Mouse (Mus musculus): Measurements from ENCODE around the gene Nanos2.

Nanos2 gene

DNA sequence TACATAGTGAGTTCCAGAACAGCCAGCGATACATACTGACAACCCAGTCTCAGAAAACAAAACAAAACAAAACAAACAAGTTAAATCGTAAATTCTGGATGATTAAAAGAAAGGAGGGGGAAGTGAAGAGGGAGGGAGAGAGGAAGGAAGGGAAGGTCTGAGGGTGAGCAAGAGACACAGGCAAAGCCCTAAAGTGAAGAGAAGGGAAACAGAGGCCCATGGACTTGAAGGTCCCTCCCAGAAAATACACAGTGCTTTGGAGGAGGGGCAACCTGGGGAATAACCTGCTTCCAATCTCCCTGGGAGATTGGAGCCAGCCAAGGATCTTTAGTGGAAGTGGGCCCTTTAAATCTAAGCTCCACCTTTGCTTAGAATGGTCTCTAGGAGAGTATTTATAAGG, at the start of gene Nanos2:
Gene Nanos2 (plus strand): TSS at position 301 of the 400 bp plus-strand sequence.
- DNase-seq: no peak

DNA sequence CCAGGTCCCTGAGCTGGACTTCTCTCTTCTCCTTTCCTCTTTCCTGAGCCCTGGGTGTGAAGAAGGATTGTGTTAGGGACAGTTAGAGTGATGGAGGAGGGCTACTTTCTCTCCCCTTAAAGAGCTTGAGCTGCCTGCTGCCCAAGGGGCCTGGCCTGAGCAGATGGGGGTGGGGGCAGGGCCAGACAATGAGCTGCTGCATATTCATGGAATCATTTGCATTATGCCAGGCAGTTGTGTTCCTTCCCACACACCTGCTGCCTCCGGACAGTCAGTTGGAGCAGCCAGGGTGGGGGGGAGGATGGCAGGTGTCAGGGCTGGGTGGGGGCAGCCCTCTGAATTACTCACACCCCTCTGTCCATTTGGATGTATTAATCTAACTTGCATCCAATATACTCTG, 44.8 kb upstream of the Nanos2 start:
- DNase-seq: peak; percentile 73

DNA sequence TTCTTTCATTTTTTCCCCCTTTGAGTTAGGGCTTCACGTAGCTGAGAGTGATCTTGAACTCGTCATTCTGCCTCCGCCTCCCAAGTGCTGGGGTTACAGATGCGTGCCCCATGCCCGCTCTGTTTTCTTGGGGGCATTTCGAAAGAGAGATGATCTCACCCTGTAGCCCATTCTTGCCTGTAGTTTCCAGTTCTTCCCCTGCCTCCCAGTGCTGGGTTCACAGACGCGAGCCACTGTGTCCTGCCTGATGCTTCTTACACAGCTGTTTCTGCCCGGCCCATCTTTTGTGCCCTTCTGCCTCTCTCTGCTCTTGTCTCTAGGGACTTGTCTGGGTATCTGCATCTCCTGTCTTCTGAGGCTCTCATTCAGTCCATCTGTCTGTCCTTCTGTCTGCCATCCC, 44.4 kb upstream of the Nanos2 start:
- DNase-seq: no peak

DNA sequence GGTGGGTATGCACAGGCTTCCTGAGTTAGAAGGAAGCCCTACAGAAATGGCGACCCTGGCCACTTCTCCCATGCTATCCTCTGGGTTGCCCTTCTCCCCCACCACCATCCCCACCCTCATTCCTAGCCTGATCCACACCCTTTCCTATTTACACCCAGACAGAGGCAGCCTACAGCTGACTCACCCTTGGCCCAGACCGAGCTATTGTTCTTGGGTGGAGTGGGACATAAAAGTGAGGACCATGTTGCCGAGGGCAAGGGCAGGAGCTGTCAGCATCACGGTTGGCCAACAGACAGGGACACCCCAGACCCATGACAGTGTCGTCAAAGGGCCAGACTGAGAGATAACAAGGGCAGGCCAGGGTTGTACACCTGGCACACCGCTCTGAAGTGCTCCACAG, 39.0 kb upstream of the Nanos2 start:
- DNase-seq: no peak

DNA sequence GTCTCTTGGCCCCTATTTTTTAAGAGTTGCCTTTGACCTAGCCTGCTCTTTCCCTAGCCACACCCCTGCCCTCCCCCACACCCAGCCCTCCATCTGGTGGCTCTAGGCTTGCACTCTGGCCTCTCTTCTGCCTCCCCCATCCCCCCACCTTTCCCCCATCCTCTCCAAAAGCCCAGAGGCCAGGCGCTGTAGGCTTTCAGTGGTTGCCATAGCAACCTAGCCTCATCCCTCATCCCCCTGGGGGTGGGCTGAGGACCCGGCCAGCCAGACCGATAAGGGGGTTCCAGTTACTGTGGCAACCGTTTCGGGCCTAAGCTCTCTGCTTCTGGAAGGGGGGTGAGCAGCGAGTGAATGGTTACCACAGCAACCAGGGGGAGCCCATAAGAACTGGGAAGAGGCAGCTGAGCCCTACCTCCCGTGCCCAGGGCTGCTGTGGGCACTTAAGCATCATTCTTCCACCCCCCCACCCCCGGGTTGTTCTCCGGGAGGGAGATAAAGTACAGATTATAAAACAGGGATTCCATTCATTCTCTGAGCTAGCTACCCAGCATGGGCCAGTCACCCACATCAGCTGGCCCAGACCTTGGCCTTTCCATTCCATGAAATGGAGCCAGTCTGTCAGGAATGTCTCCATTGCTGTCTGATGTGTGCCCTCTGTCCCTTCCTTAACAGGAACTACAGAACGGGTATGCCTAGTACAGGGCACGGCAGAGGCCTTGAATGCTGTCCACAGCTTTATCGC, 37.2 kb upstream of the Nanos2 start:
- peak; percentile 89 for DNase-seq

DNA sequence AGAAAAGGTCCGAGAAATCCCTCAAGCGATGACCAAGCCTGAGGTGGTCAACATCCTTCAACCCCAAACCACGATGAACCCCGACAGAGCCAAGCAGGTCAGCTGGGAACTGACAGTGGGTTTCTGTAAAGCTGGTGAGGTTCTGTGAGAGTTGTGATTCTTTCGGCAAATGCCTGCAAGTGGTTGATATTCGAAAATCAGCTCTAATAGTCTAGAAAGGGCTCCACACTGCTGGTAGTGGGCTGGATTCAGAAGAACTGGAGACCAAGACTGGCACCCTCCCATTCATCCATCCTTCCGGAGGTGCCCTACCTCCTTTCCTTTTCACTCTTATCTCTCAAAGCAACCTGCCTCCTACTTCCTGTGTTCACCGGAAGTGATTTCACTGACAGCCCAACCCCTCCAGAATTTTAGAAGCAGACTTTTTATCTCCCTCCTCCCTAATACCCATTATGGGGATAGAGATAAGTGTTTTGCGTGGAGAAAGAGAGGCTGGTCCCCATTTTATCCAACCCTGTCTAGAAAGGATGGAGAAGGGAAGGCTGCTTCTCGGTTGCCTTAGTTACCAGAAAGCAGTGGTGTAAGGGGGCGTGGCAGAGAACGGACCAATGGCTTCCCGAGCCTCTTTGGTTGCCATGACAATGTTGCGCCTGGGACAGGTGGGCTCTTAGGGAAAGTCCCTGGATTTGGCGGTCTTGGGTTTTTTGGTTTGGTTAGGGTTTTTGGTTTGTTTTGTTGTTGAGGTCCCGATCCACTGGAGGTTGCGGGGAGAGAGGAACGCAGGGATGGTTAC, 36.5 kb upstream of the Nanos2 start:
- peak; percentile 57 for DNase-seq

DNA sequence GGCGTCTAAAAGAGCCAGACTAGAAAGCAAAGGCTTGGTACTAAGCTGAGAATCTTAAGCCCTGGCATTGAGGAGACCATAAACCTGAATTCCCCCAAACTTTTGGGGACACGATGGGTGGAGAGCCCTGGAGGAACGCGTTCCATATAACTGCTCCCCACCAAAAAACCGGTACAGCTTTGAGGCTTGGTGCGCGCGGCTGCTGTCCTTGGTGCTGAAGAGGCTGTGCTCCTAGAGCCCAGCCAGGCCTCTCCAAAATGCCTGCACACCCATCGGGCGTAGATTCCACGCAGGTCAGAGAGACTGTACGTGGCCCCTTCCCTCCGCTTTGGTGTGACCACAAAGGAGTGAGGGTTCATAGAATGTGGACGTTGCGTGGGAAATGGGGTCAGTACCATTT, 35.8 kb upstream of the Nanos2 start:
- DNase-seq: peak; percentile 62

DNA sequence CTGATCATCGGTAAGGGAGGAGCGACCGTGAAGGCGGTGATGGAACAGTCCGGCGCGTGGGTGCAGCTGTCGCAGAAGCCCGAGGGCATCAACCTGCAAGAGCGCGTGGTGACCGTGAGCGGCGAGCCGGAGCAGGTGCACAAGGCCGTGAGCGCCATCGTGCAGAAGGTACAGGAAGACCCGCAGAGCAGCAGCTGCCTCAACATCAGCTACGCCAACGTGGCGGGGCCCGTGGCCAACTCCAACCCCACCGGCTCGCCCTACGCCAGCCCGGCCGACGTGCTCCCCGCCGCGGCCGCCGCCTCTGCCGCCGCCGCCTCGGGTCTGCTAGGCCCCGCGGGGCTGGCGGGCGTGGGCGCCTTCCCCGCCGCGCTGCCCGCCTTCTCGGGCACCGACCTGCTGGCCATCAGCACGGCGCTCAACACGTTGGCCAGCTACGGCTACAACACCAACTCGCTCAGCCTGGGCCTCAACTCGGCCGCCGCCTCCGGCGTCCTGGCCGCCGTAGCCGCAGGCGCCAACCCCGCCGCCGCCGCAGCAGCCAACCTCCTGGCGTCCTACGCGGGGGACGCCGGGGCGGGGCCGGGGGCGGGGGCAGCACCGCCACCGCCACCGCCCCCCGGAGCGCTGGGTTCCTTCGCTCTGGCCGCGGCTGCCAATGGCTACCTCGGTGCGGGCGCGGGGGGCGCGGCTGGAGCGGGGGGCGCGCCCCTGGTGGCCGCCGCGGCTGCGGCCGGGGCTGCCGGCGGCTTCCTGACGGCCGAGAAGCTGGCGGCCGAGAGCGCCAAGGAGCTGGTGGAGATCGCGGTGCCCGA, 29.4 kb upstream of the Nanos2 start:
- DNase-seq: peak; percentile 82

DNA sequence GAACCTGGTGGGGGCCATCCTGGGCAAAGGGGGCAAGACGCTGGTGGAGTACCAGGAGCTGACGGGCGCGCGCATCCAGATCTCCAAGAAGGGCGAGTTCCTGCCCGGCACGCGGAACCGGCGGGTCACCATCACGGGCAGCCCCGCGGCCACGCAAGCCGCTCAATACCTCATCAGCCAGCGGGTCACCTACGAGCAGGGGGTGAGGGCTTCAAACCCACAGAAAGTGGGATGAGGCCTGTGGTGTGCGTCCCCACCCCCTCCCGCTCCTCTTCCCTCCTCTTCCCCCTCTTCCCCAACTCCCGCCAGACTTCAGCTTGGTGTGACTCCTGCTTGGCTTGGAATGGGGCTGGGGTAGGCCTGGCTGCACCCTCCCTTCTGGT, 28.8 kb upstream of the Nanos2 start:
- no peak for DNase-seq

DNA sequence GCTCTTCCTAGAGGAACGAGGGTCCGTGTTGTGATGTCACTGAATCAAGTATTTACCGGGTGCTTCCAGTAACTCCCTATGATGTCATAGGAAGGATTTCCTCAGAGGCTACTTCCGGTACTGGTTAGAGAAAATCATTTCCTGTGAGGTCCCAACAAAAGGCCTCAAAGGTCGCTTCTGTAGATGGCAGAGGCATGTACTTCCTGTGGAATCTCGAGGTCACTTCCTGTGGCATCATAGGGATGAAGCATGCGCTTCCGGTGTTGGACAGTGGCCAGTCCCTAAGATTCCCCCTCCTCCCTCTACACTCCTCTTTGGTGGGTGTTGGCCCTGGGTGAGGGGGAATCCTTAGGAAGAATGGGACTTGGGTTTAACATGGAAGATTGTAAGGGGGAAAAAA, 27.8 kb upstream of the Nanos2 start:
- peak; percentile 36 for DNase-seq

DNA sequence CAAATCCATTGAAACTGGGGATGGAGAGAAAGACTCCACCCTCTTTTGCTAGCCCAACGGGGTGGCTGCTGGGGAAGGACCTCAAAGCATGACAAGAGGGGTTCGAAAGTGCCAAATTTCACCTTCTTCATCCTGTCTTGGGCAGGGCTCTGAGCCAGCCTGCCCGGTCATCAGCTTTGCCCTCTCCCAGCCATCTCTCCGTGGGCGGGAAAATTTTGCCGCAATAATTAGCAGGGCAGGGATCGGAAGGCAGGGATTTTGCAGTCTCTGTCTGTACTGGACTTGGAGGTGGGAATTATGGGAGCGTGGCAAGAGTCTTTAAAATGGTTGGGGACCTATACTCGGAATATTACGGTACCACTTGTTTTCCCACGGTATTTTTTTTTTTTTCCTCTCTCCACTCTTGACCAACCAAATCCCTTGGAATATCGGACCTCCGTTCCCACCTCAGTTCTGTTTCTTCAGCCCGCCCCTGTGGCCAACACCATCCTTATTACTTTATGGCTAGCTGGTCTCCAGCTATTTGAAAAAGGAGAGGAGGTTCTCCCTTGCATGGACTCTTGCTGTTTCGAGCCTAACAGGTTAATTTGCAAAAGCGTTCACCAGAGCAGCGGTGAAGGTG, 24.9 kb upstream of the Nanos2 start:
- peak; percentile 74 for DNase-seq

DNA sequence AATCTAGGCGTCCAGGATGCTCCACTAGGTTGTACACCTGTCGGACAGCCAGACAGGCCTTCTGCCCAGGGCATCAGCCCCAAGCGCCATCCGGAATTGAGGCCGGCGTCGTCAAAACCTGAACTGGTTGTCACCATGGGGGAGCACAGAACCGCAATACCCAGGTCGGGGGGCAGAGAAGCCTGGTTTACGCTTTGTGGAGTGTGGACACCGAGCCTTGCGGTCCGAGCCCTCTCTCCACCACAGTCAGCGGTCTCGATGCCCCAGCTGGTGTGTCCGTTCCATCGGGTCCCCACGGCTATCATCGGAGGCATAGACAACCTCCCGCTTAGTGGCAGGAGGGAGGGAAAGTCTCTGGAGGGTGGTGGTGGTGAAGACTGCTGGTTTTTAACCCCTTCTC, 24.4 kb upstream of the Nanos2 start:
- DNase-seq: peak; percentile 26

DNA sequence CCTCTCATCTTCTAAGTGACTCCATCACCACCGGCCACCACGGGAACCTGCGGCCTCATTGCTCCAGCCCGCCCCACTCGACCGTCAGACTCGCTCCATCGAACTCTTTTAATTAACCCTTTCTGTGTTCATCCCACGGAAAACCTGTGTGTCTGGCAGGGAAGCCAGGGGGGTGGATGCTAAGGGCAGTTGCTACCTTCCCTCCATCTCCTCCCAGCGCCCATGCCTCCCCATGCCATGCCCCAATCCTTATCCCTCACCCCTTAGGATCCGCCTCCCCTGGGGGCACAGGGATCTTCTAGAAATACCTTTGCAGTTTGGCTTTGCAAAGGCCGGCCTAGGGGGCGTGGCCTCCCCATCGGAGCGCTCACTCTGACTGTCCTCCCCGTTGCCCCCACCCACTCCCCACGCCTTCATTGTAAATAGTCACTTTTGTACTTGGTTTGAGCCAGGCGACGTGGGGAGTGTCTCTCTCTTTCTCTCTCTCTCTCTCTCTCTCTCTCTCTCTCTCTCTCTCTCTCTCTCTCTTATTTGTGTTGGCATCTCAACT, 23.8 kb upstream of the Nanos2 start:
- no peak for DNase-seq

DNA sequence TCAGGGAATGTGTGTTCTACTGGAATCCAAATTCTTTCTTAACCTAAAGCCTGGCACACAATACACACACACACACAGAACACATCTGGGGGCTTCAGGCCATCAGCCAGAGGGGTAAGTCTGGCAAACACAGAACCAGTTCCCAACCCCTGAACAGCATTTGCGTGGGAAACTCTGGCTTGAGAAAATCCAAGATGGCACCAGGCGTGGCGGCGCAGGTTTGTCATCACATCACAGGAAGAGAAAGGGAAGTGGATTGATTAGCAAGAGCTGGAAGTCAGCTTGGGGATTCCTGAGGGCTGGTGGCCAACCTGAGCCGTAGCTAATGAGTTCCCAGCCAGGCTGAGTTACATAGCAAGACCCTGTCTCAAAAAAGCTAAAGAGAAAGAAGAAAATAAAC, 21.9 kb upstream of the Nanos2 start:
- DNase-seq: no peak

DNA sequence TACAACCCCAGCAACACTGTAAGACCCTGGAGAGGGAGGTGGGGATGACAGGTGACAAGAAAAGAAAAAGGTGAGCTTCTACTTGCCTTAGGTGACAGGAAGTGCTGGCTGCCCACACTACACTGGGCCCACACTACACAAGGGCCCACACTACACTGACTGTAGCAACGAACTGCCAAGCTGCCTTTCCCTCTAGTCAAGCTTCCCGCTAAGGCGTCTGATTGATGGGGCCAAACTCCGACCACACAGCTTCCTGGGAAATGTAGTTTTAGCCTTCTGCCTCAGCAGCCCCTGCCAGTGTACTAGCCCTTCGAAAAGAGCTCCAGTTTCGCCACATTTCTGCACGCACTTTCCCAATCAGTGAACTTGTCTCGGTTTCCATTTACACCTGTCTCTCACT, 19.6 kb upstream of the Nanos2 start:
- DNase-seq: no peak

DNA sequence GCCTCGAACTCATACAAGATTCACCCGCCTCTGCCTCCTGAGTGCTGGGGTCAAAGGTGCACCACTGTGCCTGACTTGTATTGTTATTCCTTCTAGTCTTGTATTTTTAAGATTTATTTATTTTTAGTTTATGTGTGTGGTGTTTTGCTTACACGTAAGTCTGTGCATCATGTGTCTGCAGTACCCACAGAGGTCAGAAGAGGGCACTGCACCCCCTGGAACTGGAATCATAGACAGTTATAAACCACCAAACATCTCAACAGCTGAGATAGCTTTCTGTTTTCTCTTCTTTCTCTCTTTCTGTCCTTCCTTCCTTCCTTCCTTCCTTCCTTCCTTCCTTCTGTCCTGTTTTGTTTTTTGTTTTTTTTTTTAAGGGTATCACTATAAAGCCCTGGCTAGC, 16.2 kb upstream of the Nanos2 start:
- no peak for DNase-seq

DNA sequence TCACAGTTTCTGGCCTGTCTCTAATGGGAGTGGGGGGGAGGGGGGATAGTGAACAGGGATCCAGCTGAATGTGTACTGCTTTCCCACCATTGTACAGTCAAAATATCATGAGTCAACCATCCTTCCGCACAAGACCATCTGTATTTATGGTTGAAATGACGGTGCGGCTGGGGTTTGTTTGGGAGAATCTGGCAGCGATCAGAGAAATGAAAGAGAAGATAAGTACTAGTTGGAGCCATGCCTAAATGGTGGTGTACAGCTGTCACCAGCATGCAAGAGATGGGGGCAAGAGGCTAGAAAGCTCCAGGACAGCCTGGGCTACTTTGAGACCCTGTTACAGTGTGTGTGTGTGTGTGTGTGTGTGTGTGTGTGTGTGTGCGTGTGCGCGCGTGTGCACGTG, 8.8 kb upstream of the Nanos2 start:
- no peak for DNase-seq

DNA sequence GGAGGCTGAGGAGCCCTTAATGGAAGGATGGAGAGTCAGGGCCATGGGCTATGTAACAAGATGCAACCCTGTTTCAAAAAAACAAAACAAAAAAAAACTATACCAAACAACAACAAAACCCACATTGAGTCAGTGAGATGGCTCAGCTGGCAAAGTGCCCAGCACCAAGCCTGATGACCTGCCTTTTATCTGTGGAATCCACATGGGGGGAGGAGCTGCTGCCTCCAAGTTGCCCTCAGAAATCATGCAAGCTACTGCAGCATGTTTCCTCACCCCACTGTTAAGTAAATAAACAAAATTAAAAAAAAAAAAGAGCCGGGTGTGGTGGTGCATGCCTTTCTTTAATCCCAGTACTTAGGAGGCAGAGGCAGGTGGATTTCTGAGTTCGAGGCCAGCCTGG, 697 bp upstream of the Nanos2 start:
- no peak for DNase-seq

DNA sequence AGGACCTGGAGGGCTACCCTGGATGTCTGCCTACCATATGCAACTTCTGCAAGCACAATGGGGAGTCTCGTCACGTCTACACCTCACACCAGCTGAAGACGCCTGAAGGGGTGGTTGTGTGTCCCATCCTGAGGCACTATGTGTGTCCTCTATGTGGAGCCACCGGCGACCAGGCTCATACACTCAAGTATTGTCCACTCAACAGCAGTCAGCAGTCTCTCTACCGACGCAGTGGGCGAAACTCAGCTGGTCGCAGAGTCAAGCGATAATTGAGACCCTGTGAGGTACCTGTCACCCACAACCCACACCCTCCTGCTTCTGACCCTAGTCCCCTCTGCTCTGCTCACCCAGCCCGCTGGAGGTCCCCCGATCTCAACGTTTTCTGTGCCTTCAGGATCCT, 547 bp downstream of the Nanos2 start:
- no peak for DNase-seq

DNA sequence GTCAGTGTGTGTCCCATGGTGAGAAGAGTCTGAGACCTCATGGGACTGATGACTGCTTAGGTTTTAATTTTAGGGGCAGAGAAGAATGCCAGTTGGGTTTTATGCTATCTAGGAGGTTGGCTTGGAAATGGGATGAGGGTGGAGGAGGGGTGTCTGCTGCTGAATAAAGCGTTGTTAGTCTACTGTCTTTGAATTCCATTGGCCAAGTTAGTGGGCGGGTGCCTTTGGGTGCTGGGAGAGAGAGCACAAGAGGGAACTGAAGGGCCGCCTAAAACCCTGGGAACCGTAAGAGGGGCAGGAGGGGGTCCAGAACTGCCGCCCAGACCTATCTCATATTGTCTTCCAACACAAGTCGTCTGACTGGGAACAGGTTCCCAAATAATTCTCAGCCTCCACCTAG, 1.6 kb downstream of the Nanos2 start:
- no peak for DNase-seq

DNA sequence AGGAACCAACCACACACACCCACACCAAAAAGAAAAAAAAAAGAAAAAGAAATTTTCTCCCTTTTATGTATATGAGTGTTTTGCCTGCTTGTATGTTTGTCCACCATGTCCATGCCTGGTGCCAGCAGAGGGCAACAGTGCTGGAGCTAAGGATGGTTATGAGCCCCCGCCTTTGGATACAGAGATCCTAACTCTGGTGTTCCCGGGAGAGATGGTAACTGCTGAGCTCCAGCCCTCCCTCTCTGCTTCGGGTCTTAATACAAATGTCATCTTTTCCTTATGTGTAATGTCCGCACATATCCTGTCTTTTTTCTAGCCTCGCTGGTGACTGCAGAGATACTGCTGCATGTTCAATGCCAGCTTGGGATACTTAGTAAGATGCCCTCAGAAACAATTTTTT, 2.8 kb downstream of the Nanos2 start:
- DNase-seq: peak; percentile 59

DNA sequence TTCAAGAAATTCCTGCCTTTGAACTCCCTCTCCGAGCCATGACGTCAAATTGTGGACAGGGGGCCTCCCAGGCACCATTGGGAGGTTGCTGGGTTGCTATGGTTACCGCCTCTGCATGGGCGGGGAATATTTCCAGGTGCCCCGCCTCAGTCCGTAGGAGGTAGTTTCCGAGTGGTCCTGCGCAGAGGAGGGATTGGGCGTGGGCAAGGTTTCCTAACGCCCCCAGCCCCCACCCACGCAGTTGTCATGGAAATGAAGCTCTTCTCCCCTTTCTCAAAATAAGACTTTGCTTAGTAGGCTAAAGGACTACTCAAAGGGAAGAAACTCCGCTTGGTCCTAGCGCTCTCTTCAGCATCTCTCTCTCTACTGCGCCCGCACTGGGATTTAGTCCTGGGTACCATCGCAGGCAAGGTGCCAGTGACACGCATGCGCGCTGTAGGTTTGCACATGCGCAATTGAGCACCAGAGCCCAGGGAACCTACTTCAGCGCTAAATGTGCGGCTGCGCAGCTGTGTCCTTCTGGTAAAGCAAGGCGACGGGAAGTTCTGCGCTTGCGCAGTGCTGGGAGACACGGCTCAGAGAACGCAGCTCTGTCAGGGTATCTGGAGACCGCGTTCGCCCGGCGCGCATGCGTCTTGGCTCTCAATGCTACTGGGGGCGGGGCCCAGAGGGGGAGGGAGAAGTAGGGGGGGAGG, 3.5 kb downstream of the Nanos2 start, which contains the start of gene Mypop:
Gene Mypop (plus strand): TSS at position 645 of the 695 bp plus-strand sequence.
- peak; percentile 100 for DNase-seq

All from retina, postnatal 1 day (tissue).